Mouse (Mus musculus) layer of hippocampus, adult 18-20 months (tissue): ENCODE measurements around the gene Sox5. TPM values are rescaled to one million over a fixed set of nuclear protein-coding genes. Genes with fewer than 3 reads are reported as not detected.

ENCODE experiments used
- DNase-seq, 2 experiments: peaks; one replicate each; pipeline ENCODE4 v3.0.0; 2022; ENCODE audit warnings: low spot score in 2 of 2
- total RNA-seq, 2 experiments: library from RNA; stranded (reverse); gene quantifications; 2 replicates each; pipeline ENCODE4 v1.2.3; 2021

The Sox5 gene
- total RNA-seq, 2 experiments from 2014 or later = 31.3 to 37.0 TPM

- no peak for DNase-seq
These were observed 60.9 kb downstream of the Sox5 start for GRCm38 (mm10) chr6:144720846-144721245.

GRCm38 (mm10) chr6:144716376-144716775, 65.4 kb downstream of the Sox5 start:
- no peak for DNase-seq

- DNase-seq = peak in 1 of 2 experiments; percentile 3
These were observed 69.9 kb downstream of the Sox5 start for GRCm38 (mm10) chr6:144711841-144712240.

GRCm38 (mm10) chr6:144710816-144711215, 71.0 kb downstream of the Sox5 start:
- DNase-seq = peak in 1 of 2 experiments; percentile 30

GRCm38 (mm10) chr6:144709614-144710180, 72.1 kb downstream of the Sox5 start:
- no peak for DNase-seq

GRCm38 (mm10) chr6:144708410-144708809, 73.4 kb downstream of the Sox5 start:
- no peak for DNase-seq

- no peak for DNase-seq
These were observed 73.8 kb downstream of the Sox5 start for GRCm38 (mm10) chr6:144707976-144708375.

GRCm38 (mm10) chr6:144704962-144705361, 76.8 kb downstream of the Sox5 start:
- DNase-seq = no peak

- DNase-seq = peak in 1 of 2 experiments; percentile 33
These were observed 86.1 kb downstream of the Sox5 start for GRCm38 (mm10) chr6:144695660-144696059.

GRCm38 (mm10) chr6:144693211-144693899, 88.4 kb downstream of the Sox5 start:
- no peak for DNase-seq

- peak in 1 of 2 experiments; percentile 7 for DNase-seq
These were observed 90.3 kb downstream of the Sox5 start for GRCm38 (mm10) chr6:144691298-144692041.

- no peak for DNase-seq
These were observed 92.7 kb downstream of the Sox5 start for GRCm38 (mm10) chr6:144689076-144689475.

- no peak for DNase-seq
These were observed 94.1 kb downstream of the Sox5 start for GRCm38 (mm10) chr6:144687681-144688080.

GRCm38 (mm10) chr6:144681045-144681789, 100.6 kb downstream of the Sox5 start:
- DNase-seq = no peak

- DNase-seq = no peak
These were observed 104.2 kb downstream of the Sox5 start for GRCm38 (mm10) chr6:144677491-144678133.

- no peak for DNase-seq
These were observed 106.7 kb downstream of the Sox5 start for GRCm38 (mm10) chr6:144675111-144675510.

- no peak for DNase-seq
These were observed 107.9 kb downstream of the Sox5 start for GRCm38 (mm10) chr6:144673906-144674305.

- DNase-seq = no peak
These were observed 111.2 kb downstream of the Sox5 start for GRCm38 (mm10) chr6:144670433-144671167.

- DNase-seq = no peak
These were observed 115.2 kb downstream of the Sox5 start for GRCm38 (mm10) chr6:144666617-144667016.

- DNase-seq = no peak
These were observed 117.0 kb downstream of the Sox5 start for GRCm38 (mm10) chr6:144664765-144665164.
